Mouse (Mus musculus): ENCODE results near the gene Arglu1. TPM values are rescaled to one million over a fixed set of nuclear protein-coding genes. Genes with fewer than 3 reads are reported as not detected.

Gene Arglu1
- 98.3 and 111 TPM in 2 replicates for polyA plus RNA-seq (2015; fragmentation: Nextera tagmentation; extraction: Ambion mirVana)

GRCm38 (mm10) chr8:8690146-8691092, at the start of gene Arglu1:
Gene Arglu1 (minus strand): TSS chr8:8690521.

DNA sequence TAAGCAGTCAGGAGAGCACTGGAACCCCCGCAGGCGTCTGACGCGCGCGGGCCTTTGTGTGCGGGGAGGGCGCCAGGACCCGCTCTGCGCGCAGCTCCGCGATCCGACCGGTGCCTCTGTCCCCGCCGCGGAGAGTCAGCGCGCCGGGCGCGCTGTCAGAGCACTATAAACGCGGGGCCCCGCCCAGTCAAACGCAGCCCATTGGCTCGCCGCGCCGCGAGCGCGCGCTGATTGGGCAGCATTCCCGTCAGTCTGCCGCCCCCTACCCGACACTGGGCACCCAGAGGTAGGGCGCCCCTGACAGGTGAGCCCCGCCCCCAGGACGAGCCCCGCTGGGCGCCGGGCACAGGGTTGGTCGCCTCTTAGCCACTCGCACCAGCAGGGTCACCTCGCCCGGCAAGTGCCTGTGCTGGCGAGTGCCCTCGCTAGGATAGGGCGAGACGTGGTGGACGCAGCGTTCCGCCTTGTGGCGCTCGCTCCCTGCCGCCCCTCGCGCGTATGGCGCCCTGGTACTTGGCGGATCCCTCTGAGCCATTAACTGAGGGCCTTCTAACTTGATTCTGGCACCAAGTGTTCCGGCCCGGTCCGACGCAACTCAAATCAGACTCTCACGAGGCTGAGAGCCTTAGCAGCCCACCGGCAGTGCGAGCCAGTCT, 29.1 kb downstream of the Arglu1 start, which contains the start of gene Efnb2:
TSS of gene Efnb2 (minus strand) at position 140 of the 656 bp plus-strand sequence.

Other genes with a start within 250 kb of the Arglu1 start
- 2.4 and 3.1 TPM in 2 replicates for gene Efnb2, start 29.3 kb downstream of the Arglu1 start, polyA plus RNA-seq (2015; fragmentation: Nextera tagmentation; extraction: Ambion mirVana)